Mouse (Mus musculus) CD4-positive, CD25-positive, alpha-beta regulatory T cell, adult 4 months (primary cell): ENCODE measurements around the gene Sp4. TPM values are rescaled to one million over a fixed set of nuclear protein-coding genes. Genes with fewer than 3 reads are reported as not detected.
A peak's percentile ranks its signal among the peaks of the same experiment; 100 is the strongest.

Experiments
- ATAC-seq: one replicate; pipeline ENCODE4 v1.8.0; 2017
- polyA plus RNA-seq, 2 experiments: library from polyadenylated mRNA; unstranded; fragments of 100-300 nt; shearing (Covaris generic); gene quantifications; one replicate each; pipeline ENCODE4 v1.2.1; 2017

The Sp4 gene
- polyA plus RNA-seq, 2 experiments from 2014 or later, result 20.0 to 21.0 TPM

DNA sequence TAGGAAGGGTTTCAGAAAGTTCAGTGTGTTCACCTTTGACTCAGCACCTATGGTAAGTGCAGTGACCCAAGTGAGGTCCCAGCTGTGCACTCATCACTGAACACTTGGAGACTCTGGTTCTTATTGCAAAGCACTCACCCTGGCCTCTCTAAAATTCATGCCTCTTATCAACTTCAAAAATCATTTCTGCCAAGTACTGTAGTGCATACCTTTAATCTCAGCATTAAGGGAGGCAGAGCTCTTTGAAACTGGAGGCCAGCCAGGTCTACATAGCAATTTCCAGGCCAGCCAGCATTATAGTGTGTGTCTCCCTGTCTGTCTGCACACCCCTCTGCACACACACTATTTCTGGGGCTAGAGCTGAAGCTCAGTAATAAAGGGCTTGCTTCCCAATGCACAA, 36.3 kb downstream of the Sp4 start:
- ATAC-seq, result no peak

DNA sequence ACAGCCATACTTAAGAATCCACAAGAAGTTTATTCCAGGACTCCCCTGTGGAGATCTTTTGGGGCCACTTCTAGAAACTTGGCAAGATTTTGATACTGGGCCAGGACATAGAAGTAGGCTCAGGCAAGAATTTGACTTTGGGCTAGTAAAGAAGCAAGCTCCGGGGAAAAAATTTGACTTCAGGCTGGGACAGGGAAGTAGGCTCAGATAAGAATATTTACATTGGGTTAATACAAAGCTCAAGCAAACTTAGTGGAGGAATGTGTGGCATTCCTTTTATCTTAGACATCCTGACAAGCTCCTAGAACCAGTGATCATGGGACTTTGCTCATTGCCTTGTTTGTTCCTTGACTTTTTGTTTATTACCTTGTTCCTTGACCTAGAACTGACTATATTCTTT, 37.4 kb downstream of the Sp4 start:
- ATAC-seq, result no peak

DNA sequence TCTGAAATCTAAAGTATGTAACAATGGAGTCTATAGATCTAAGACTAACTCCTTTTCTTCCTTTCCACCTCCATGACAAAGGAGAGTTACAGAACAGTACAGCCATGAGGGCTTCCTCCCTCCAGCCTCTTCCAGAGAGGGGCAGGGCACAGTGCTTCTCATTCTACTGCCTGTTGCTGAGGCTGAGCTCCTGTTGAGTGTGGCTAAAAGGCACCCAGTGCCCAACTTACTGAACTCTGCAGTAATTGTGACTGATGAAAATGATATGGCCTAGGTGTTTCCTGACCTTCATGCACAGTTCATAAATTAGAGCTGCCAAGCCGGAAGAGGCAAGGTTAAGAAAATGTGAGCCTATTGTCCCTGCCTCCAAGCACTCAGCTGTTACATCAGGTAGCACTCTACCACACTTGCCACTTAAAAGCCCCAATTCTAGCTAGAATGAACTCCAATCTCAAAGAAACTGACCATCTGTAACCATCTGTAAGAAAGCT, 45.9 kb downstream of the Sp4 start:
- peak; percentile 61 for ATAC-seq

DNA sequence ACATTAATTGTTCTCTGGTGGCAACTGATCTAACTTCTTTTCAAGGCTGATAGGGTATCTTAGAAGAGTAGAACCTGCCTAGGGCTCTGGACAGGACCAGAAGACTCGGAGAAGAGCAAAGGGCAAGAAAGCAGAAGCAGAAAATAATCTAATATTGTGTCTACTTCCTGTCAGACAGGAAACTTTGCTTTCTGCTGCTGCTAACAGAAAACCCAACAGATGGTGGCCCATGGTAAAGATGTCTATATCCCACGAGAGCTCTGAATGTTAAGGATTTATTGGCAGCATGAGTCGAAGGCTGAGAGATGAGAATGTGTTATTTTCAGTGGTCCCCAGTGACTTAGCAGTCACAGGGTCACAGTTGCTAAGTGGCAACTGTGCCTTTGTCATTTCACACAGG, 80.1 kb downstream of the Sp4 start:
- no peak for ATAC-seq

DNA sequence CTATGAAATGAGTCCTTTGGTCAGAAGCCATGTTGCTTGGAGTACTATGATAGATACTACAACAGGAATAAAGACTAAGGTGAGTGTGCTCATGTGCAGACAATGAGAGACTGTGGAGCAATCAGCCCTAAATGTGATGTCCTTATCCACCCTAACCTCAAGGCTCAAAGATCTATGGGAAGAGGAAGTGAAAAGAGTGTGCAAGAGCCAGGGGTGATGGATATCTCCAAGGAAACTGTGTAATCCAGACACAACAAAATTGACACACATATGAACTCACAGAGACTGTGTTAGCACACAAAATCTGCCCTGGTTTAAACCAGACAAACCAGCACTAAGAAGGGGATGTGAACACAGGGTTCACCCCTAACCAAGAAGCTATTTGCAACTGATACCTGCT, 81.2 kb downstream of the Sp4 start:
- no peak for ATAC-seq

DNA sequence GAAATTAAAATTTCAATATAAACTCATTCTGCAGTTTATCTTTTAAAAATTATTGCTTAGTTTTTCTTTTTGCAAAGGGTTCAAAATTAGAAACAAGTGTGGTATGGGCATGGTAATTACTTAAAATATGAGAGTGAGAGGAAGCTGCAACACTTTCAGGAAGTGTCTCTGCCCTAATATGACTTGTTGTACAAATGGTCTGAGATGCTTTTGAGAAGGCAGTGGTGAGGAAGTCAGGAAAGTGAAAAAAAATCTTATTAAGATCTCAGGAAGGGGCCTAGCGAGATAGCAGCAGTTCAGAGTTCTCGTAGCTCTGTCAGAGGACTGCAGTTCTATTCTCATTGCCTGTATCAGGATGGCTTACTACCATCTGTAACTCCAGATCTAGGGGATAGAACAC, 89.1 kb downstream of the Sp4 start:
- ATAC-seq, result no peak

DNA sequence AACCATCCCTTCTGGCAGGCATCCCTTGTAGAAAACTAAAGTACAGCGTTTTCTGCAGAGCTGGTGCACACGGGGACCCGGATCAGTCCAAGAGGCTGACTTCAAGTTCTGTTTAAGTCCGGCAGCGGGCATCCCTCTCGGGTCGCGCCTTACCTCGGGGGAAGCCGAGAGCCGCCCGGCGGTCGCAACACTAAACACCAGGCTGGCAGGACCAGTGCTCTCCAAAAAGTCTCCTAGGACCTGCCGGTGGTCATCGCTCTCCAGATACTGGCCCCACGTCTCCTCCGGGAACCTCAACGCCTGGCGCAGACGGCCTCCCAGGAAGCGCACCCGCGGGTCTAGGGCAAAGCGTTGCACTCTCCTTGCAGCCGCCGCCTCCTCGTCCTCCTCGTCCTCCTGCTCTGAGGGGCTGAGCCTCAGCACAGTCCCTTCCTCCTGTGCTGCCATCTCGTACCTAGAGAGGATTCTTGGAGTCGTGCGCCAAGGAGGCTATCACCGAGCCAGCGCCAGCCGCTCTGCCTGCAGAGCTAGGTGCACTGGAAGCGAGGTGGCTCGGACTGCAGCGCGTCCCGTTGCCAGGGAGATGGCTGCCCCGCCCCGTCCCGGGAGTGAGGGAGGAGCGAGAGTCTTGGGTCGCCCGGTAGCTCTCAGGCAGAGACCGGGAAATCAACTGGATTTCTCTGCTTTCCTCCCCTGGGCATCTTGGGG, 102.7 kb downstream of the Sp4 start, which contains the start of gene Dnah11:
TSS of gene Dnah11 (minus strand) at position 658 of the 708 bp plus-strand sequence.
- peak; percentile 98 for ATAC-seq

DNA sequence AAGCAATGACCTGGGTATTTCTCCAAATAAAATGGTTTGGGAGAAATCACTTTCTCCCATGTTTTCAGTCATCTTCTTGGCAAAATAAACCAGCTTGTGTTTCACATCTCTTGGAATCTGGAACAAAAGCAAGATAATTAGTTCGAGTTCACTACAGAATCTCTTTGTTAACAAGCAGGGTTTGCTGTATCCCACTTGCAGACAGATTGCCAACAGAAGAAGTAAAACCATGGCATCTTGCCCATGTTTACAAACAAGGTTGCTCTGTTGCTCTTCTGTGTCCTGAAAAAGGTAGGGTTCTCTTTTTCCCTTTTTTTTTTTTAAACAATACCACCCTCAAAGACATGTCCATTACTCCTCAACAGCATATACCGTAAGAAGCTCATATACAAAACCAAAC, 104.7 kb downstream of the Sp4 start:
- no peak for ATAC-seq

DNA sequence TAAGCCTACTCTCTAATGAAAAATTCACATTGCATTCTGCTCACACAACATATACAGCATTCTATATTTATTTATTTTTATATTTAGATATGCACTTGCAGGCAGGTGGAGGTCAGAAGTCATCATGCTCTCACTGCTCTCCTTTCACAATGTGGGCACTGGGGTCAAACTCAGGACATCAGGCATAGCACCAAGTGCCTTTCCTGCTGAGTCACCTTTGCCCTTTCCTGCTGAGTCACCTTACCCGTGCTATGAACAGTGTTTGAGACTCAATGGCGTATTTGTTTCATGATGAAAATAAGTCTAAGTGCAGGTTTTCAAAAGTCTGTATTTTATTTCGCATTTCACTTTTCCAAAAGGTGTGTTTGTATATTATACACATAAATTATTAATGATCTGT, 111.7 kb downstream of the Sp4 start:
- ATAC-seq, result no peak

DNA sequence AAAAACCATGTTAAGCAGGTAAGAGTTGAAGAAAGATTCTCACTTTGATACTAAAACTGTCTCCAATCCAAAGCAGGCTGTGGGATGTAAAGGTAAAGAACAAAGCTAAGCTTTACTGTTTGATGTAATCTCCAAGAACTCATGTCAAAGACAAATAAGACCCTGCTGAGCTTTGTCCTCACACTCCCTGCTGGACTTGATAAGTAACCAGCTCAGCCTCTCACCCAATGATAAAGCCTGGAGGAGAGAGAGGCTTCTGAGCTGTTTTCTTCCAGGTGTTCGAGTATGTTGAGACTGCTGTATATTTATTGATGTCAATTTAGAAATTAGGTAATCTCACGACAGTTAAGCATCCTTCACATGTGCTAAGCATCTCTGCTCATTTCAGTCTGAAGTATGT, 113.6 kb downstream of the Sp4 start:
- no peak for ATAC-seq

DNA sequence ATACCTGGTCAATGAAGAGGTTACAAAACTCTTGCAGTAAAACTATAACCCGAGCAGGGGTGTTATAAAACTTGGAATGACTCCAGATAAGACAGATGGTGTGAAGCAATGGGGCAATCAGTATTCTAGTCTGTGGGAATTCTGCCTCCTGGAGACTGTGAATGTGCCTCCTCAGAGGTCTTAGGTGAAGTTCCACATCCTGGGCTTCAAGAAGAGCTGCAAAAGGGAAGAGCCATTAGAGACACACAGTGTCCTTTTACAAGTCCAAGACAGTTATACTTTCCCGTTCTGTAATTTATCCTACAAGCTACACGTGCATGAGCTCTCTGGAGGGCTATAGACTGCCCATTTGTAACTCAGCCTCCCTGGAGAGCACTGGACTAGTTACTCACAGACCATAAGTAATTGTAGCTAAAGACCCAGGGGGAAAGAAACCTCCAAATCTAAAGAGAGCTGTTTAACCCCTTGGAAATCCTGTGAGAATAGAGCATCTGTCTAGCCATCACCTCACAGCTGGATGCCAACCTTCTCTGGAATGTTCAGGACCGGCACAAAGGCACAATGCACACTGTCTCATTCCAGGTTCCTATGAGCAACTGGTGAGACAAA, 114.3 kb downstream of the Sp4 start:
- ATAC-seq, result no peak

DNA sequence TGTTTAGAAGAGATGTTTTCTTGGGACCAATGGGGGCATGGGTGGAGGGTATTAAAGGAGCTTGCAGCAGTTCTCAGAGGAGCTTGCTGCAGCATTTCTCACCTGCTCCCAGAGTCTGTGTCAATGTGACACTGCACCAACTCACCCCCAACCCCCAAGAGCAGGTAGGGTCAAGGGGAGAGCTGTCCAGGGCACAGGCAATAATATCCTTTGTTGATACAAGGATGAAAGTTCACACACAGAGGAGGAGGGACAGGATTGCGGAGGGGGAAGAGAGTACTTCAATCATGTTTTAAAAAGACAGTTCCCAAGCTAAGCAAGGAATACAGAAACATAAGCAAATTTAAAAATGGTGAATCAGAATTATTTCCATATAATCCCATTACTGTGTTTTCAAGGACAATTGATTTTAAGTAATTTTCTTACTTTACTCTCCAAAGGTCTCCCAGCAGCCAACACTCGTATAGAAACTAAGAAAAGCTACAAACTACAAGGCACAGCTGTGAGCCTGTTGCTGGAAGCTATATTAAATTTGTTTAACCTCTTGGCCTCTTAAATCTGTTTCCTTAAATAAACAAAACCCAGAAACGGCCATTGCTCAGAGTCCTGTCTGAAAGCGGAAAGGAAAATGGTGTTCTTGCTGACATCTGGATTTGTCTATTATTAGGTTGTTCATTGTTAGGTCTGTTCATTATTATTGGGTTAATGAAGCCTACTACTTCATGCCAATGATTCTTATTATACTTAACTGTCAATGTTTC, 114.9 kb downstream of the Sp4 start:
- ATAC-seq, result no peak

Other genes with a start within 250 kb of the Sp4 start
- gene Dnah11, start 102.4 kb downstream of the Sp4 start, polyA plus RNA-seq, result 1 to 10 TPM in 1 of 2 experiments, under 1 TPM in 1; 0.43 to 1.3 TPM